Mouse (Mus musculus): ENCODE measurements at regions not wholly inside any gene's neighbourhood (a gene's known extent, or its start where the extent isn't known, plus 50 kb on each side); places are given as distances from the start of the nearest gene placed in this dataset.

DNA sequence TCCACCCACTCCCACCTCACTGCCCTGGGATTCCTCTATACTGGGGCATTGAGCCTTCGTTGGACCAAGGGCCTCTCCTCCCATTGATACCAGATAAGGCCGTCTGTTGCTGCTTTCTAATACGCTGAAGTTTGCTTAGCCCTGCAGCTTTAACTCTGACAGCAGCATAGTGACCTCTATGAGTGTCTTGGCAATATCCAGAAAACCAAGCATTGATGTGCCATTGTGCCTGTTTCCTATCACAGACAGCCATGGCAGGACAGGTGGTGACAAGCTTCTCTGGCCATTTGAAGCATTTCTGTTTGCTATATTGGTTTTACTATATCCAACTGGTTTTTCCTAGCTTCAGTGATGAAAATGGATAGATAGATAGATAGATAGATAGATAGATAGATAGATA is 625.4 kb upstream of the Mpdz start:
- TF ChIP-seq CTCF (conservative IDR thresholded peaks at IDR 0.05; ENCODE audit: insufficient read depth, insufficient read length, low read depth, low read length) (no peak), POLR2A (IDR thresholded peaks at IDR 0.05; ENCODE audit: low read depth, low read length) (no peak)

Measured in kidney, adult 2 months (tissue).